Mouse (Mus musculus): ENCODE measurements around the gene Gabrg3. TPM values are rescaled to one million over a fixed set of nuclear protein-coding genes. Genes with fewer than 3 reads are reported as not detected.
"Not testable (repeated sequence)": the region's sequence is repeated elsewhere in the genome, so short reads cannot be mapped to it uniquely, and the experiment has no call there.

Gabrg3 gene
- total RNA-seq, 2 experiments from 2014 or later = not detected

- no peak for DNase-seq (ENCODE audit: low spot score)
These were observed 75.0 kb downstream of the Gabrg3 start for GRCm38 (mm10) chr7:57312018-57312417.

GRCm38 (mm10) chr7:57307337-57307736 lies 79.7 kb downstream of the Gabrg3 start:
- DNase-seq (ENCODE audit: low spot score) = no peak

DNA sequence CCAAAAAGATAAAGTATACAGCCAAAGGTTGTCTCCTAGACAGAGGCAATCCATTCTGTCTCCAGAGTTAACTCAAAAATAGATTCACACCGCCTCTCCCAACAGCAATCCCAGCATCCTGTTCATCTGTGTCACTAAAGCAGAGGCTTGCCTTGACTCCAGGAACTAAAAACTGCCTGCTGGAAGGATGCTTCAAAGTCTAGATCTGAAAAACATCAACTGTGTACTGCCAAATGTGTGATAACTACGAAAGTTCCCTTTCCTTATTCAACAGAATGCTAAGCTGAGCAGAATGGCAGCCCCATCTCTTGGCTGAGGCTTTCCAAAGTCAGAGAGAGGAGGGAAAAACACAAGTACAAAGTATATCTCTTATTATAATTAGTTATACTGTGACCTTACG lies 90.3 kb downstream of the Gabrg3 start:
- DNase-seq (ENCODE audit: low spot score) = no peak

- no peak for DNase-seq (ENCODE audit: low spot score)
These were observed 92.9 kb downstream of the Gabrg3 start for GRCm38 (mm10) chr7:57294127-57294526.

DNA sequence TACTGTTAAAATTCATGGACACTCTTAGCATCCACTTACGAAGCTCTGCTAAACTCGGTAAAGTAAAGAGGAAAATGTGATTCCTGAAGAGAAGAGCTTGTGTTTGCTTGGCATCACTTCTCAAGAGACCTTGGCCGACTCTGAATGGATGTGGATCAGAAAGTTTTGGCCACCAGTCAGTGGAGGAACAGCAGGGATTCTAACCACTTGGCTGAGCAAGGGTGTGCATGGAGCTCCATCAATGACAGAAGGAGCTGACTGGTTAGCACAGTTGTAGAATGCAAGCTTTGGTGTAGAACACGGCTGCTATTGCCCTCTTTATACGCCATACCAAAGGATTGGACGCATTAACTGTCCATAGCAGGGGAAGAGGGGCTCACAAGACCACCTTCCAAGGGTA lies 93.4 kb downstream of the Gabrg3 start:
- DNase-seq (ENCODE audit: low spot score) = no peak

- DNase-seq (ENCODE audit: low spot score) = no peak
These were observed 103.8 kb downstream of the Gabrg3 start for GRCm38 (mm10) chr7:57283186-57283585.

- no peak for DNase-seq (ENCODE audit: low spot score)
These were observed 108.1 kb downstream of the Gabrg3 start for GRCm38 (mm10) chr7:57278841-57279240.

- no peak for DNase-seq (ENCODE audit: low spot score)
These were observed 126.8 kb downstream of the Gabrg3 start for GRCm38 (mm10) chr7:57260201-57260600.

- no peak for DNase-seq (ENCODE audit: low spot score)
These were observed 128.0 kb downstream of the Gabrg3 start for GRCm38 (mm10) chr7:57258893-57259574.

GRCm38 (mm10) chr7:57243981-57244380 lies 143.0 kb downstream of the Gabrg3 start:
- DNase-seq (ENCODE audit: low spot score) = no peak

DNA sequence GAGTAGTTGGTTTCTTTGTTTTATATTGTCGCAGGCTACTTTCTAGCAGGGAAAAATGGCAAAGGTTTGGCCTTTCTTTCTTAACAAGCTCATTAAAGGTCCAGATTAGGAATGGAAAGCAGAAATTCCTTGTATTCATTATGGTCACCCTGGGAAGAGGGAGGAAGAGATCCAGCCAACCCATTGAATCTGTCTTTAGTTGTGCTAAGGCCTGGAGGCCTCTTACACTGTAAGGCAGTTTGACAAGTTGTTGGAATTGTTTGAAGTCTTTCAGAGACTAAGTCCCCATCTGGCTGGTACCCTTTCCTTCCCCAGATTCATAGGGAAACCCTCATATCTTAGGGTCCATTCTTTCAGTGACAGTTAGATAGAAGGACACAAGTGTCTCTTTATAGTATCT lies 172.9 kb downstream of the Gabrg3 start:
- no peak for DNase-seq (ENCODE audit: low spot score)

DNA sequence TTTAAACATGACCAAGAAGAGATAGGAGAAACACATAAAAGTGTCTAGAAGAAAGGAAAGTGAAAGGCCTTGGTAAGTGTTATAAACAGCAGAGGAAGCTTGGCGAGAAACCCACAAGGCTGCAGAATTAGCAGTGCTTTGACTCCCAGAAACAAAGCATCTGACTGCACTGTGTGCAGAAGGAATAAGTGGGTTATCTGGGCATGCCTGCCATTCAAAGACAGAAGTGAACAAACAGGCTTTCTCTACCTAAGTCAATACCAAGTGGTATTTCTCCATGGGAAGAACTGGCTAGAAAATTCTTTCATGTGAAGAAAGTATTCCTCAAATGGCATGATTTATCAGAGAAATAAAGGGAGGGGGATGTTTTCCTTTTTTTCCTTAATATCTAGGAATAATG lies 201.0 kb downstream of the Gabrg3 start:
- DNase-seq (ENCODE audit: low spot score) = no peak

GRCm38 (mm10) chr7:57175891-57176545 lies 211.0 kb downstream of the Gabrg3 start:
- not testable (repeated sequence) for DNase-seq (ENCODE audit: low spot score)

GRCm38 (mm10) chr7:57166931-57167330 lies 220.1 kb downstream of the Gabrg3 start:
- no peak for DNase-seq (ENCODE audit: low spot score)

DNA sequence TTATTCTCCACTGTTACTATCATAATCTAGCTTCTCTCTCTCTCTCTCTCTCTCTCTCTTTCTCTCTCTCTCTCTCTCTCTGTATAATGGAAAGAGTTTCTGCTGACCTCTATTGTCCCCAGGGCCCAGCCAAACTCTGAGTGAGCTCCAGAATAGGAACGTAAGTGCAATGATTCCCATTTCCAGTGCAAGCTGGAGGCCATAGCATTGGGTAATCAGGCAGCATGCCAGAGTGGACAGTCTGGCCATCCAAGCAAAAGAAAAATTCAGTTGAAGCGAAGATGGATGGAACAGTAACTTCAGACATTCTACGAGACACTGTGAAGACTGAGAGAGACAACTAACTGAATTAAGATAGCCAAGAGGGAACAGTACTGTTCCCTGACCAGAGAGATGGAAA lies 228.8 kb downstream of the Gabrg3 start:
- DNase-seq (ENCODE audit: low spot score) = peak; percentile 4

GRCm38 (mm10) chr7:57153743-57154142 lies 233.2 kb downstream of the Gabrg3 start:
- DNase-seq (ENCODE audit: low spot score) = no peak

DNA sequence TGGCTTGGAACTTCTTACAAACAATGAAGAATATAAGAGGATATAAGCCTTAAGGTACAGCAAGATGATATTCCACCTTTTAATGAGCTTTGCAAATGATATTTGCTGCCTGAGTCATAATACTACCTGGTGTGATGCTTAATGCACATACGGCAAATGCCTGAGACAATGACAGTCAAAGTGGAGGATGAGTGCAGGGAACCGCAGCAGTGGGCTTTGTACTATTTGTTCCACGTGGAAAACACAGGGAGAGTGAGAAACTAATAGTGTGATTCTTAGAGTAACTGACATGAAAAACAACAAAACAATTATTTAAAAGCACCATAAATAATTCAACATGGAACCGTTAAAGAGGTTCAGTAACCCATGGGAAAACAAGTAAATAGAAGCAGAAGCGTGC lies 236.2 kb downstream of the Gabrg3 start:
- DNase-seq (ENCODE audit: low spot score) = no peak

DNA sequence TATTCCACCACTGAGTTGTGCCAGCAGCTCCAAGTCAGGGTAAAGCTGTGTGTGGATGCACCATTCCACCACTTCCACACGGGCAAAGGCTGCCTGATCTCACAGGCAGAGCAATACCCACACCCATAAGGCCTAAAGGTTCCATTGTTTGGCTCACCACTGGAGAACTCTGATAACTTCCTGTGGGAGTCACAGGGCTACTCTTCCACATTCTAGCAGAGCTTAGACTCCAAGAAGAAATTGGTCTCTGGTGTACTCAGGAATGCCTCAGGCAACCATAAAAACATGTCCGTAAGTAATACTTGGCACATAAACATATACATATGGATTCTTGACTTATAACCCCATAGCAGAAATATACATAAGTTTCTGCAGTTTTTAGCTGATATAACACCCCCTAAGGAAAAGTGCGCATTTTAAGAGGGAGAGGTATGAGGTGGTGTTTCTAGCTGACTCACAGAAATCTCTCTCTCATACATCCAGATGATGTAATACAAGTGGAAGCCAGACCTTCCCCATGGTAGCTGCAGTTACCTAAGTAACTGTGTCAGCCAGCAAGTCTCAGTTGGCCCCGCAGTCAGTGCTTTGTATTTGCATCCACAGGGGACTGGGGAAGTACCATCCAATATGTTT lies 248.8 kb downstream of the Gabrg3 start:
- no peak for DNase-seq (ENCODE audit: low spot score)

- no peak for DNase-seq (ENCODE audit: low spot score)
These were observed 254.0 kb downstream of the Gabrg3 start for GRCm38 (mm10) chr7:57133009-57133408.

DNA sequence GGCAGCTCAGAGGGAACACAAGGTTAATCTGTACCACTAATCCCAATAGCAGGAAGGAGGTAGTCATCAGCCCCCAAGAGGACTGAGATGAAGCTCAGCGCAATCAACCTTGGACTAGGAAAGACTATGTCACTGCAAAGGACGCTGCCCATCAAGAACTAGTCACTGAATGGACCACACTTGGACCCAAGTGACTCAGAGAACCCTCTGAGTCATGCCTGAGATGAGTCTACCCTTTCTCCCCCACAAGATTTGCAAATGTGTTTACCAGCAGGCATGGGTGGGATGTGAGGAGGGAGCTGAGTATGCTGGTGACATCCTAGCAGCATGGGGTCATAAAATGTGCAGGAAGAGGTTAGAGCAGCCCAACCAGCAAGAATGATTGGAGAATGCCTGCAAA lies 254.5 kb downstream of the Gabrg3 start:
- no peak for DNase-seq (ENCODE audit: low spot score)

GRCm38 (mm10) chr7:57100065-57100464 lies 286.9 kb downstream of the Gabrg3 start:
- no peak for DNase-seq (ENCODE audit: low spot score)

DNA sequence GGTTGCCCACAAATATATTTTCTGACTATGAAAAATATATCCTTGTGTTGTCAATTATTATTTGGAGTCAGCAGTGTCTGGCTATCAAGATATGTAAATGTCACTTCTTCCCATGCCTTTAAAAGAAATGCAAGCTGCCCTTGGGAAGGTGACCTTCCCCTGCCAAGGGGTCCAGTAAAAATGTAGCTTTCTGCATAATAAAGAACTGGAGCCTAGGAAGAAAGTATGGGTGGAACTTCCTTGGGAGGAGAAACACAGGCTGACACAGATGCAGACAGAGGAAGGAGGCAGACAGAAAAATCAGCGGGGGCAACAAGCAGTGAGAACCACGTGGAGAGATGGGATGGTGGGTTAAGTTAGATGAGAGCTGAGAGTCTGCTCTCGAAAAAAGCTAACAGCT lies 304.9 kb downstream of the Gabrg3 start:
- no peak for DNase-seq (ENCODE audit: low spot score)
